Mouse (Mus musculus): ENCODE results near the gene Hsd17b12.

The Hsd17b12 gene

DNA sequence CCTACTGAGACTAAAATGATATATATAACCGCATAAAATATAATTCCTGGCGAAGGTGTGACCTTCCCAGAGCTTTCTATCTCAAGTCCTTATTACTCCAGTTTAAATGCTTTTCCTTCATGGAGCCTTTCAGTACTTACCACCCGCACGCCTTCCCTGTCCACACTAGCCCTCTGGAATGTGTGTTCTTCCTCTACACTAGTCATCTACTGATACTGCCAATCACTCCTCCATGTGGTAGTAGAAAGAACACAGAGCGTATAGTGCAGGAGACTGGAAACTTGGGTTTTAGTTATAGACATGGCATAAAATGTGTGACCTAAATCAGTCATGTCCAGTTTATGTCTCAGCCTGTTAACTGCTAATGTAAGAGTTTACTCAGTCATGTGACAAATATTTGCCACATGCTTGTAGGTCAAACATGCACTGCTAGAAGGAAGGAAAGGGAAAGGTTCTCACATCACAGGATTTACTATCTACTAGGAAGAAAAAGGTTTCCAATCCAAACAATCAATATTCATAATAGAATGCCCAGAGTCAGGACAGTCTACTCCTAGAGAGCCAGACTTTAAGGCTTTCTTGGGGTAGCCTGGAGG is 91.1 kb downstream of the Hsd17b12 start:
- DNase-seq, result no peak

DNA sequence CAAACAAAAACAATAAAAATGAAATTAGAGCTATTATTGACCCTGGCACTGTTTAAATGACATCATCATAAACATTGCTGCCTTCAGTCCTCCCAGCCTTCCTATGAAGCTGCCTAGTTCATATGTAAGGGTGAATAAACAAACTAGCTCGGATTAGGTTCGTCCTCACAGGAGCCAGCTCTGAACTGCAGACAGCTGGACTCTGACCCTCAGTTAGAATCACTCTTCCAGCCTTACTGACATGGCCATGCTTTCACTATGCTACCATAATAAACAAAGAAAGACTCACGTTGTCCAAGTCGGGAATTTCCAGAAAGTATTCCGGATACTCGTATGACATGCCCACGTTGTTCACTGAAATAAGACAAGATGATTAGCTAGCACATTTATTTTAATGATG is 91.6 kb downstream of the Hsd17b12 start:
- no peak for DNase-seq

DNA sequence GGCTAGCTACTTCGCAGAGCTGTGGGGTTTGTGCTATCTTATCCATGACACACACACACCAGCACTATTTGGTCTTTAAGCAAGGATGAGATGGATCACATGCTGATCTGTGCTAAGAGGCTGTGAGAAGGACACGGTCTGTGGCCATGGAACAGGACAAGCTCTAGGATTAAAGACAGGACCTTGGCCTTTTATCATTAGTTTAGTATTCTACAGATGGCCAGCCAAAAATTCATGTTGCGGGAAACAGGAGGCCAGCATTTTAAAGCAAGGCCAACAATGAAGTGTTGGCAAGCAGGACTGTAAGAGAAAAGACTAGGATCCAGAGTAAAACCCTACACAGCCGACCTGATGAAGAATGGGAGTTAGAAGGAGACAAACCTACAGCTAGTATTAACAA is 95.0 kb downstream of the Hsd17b12 start:
- no peak for DNase-seq

DNA sequence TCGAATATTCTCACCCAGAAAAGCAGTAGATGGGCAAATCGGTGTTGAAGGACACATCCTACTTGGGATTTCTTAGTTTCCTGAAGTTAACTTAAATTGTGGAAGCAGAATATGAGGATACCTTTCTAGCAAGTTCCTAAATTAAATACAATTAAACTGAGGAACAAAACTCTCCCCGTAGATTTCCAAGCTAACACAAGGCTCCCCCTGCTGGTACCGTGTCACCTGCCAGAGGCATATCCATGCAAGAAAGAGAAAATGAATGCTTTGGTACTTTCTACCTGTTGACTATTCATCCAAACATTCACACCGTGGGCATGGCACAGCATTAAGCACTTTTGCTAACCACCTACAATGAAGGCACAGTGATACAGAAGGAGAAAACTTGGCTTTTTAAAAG is 98.3 kb downstream of the Hsd17b12 start:
- DNase-seq, result peak; percentile 2

DNA sequence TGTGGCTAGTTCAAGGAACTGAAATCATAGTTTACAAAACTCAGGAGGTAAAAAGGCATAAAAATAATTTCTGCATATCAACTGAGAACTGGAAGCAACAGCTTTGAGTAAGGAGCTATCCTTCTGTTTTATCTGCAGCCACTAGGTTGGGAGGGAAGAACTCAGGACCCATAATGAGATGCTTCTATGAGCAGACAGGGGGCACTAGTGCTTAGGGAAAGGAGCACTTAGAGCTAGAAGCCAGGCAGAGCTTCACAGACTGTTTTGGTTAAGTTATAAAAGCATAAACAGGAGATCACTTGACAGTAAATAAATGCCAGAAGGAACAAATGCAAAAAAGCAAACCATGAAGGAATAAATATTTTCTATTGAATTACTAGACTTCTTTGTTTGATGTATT is 103.0 kb downstream of the Hsd17b12 start:
- peak; percentile 16 for DNase-seq

DNA sequence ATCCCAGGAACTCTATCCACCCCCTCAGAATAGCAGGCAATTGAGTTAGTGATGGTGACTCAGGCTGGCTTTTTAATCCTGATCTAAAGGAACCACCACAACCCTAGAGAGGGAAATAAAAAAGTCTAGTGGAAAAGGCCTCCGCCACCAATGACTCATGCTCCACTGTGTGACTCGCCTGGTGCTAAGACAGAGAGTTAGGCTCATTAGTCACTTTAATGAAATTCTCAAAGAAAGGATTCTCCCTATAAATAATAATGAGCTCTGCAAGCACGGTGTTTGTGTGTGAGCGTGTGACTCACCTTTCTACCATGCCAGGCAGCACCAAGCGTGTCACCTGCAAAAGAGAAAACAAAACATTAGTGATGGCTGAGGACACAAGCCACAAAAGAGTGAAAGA is 105.8 kb downstream of the Hsd17b12 start:
- no peak for DNase-seq

DNA sequence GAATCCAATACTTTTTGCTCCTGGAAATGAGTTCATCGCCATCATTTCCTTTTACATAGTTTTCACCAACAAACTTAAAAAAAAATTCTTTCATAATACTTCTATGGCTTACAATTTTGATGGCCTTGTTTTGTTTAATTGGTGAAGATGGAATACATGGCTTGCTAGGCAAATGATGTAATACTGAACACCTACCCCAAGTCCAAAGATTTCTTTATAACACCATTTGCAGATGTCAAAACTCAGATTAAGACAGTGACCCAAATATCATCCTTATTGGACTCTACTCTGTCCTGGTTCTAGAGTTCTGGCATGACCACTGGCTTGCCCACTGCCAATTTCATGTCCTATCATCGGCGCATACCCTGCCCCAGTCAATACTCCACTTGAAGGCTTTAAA is 106.9 kb downstream of the Hsd17b12 start:
- no peak for DNase-seq

DNA sequence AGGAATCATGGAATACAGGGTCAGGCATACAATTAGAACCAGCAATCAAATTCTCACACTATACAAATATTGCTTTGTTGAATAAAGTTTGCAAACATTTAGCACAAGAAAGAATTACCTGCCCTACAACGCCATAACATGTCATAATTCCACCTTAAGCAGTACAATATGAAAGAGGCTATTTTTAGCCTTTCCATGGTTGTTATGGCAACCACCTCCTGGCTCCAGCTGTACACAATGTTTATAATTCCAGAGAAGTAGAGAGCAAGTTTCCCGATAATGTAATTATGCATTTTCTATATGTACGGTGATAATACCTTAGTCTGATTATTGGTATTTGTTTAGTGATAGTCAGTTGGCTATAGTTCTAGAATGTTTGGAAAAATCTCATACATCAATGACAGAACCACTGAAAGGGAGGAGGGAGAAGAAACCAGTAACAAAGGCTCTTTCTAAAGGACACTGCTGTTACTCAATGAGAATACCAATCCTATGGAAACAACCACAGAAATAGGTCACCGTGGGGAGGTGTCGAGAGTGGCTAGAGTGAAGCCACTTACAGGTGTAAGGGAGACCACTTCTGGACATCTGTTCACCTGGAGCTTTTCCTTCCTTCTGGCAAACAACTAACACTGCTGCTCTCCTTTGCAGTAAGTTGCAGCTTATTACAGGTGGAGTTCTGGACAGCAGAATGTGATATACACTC is 108.1 kb downstream of the Hsd17b12 start:
- DNase-seq, result no peak

DNA sequence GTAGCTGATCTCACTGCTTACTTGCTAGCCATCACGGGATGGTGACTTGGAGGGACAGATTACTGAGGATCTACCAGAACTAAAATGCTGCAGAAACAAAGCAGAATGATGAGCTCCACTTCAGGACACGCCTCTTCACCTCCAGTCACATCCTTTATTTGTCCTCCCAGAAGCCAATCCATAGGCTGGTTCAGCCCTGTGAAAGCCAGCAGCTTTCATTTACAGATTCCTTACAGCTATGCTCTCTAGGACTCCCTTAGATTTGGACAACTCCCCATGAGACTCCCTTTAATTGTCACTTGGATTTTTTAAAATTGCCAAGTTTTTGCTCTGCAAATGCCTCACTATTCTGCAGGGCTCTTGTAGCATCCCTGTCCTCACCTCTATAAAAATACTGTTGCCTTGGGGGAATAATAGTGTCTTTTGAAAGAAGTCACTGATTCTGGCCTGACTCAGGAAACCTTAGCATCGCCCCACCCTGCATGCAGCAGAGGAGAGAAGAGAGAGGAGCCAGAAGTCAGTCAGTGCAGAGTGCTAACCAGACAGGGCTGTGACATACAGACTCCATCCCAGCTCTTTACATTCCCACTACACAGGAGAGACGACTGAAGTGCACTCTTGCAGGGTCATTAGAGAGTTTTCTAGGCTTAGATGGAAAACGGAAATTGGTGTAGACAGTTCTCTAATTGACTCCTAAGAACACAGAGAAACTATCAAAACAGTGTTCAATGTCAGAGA is 108.9 kb downstream of the Hsd17b12 start:
- no peak for DNase-seq

DNA sequence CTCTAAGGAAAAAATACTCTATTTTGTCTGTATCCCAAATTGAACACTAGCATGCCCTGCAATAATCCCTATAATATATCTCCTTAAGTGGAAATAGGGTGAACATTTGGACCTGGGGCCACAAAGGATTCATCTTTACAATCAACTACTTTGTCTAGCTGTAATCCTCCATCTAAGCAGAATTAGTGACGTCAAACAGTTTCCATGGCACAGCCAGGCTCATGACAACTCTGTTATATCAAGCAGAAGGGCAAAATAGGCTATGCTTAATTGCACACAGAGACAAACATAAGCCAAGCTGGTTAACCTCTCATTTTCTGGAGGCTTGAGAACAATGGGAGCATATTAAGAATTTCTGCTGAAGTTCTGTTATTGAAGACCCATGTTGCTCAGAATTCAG is 109.5 kb downstream of the Hsd17b12 start:
- no peak for DNase-seq

DNA sequence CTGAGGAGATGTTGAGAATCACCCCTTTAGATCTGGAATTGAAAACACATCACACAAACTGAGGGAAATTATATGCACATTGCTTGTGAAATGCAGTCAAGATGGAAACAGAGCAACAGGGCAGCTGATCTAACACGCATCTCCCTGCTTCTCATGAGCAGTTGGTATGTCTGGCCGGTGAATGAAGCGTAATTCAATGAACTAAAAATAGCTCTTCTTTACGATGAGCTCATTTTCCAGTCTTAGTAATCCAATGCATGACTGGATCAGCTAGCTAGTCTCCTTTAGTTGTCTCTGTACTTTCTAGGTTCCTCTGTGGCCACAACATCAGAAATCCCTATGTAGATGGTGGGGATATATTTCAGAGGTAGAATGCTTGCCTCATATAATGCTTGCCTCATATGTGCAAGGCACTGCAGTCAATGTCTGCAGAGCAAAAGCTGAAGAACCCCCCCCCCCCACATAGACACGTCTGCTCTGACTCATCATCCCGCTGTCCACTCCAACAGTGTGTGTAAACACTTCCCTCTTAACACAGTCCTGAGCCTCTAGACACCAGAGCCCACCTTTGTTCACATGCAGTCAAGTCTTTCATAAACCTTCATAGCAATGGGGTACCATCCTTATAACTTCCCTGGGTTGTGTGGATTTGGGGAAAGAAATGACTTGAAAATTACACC is 112.2 kb downstream of the Hsd17b12 start:
- no peak for DNase-seq

DNA sequence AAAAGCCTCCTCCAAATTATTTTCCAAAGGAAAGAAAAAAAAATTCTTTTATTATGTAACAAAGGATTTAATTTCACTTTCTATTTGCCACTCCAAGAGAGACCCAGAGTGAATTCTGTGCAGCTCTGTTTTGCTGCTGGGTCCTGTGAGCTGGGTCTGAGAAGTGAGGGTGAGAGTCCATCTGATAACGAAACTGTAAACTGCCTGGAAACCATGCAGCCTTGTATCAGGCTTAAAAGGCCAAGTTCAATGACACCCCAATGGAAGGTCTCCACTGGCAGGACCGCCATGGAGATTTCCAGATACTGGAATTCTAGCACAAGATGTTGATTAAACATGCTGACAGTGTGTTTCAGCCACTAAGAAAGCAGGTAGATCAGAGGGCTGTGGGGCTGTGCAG is 113.6 kb downstream of the Hsd17b12 start:
- no peak for DNase-seq

DNA sequence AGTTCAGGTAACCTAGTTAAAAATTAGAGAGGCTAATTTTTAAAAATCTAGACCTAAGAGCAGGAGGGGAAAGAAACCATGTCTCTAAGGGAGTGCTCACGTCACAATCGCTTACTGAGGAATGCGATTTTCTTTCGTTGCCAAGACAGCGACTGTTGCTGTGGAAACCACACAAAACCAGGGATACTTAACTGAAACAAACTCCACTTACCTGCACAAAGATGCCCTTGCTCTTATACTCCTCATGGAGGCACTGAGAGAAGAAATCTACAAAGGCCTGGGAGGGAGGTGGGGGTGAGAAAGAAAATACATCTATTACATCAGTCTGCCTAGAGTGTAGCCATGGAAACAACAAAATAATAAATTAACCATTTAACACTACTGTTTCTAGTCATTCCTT is 114.1 kb downstream of the Hsd17b12 start:
- no peak for DNase-seq

DNA sequence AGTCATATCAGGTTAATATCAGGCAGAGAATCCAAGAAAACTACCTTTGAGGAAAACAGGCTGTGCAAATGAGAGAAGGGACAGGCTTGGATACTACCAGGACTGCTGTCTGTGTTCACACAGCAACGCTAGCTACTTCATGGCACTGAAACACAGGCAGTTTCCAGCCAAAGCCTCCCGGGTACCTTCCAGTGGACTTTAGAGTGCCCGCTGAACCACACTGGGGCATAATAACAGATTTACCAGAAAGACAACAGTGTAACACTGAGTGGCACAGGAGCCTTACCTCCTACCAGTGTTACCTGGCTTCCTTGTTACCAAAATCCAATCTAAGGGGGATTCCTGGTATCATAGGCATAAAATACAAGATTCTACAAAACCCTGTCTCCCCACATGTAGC is 115.3 kb downstream of the Hsd17b12 start:
- no peak for DNase-seq

DNA sequence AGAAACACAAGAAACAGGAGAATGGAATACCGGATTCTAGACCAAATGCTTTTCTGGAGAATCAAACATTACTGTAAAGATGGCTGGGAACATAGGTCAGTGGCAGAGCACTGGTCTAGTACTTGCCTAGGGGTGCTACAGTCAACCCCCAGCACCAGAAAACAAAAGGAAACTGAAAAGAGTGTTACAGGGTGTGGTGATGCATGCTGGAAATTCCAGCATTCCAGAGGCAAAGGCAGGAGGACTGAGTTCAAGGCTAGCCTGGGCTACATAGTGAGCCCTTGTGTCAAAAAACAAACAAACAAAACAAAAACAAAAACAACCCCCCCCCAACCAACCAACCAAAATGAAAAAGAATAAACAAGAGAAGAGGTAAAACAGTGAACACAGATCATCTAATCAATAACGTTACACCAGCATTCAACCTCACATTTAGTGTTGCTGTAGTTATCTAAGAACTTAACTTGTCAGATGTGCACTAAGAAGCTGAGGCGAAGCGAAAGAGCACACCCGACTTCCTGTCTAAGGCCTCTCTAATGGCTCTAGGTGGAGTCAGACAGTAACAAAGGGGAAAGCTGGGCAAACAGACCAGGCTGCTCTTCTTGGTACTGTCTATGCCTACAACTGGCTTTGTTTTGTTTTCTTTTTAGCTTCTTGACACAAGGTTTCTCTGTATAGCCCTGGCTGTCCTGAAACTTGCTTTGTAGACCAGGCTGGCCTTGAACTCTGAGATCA is 117.2 kb downstream of the Hsd17b12 start:
- DNase-seq, result no peak

DNA sequence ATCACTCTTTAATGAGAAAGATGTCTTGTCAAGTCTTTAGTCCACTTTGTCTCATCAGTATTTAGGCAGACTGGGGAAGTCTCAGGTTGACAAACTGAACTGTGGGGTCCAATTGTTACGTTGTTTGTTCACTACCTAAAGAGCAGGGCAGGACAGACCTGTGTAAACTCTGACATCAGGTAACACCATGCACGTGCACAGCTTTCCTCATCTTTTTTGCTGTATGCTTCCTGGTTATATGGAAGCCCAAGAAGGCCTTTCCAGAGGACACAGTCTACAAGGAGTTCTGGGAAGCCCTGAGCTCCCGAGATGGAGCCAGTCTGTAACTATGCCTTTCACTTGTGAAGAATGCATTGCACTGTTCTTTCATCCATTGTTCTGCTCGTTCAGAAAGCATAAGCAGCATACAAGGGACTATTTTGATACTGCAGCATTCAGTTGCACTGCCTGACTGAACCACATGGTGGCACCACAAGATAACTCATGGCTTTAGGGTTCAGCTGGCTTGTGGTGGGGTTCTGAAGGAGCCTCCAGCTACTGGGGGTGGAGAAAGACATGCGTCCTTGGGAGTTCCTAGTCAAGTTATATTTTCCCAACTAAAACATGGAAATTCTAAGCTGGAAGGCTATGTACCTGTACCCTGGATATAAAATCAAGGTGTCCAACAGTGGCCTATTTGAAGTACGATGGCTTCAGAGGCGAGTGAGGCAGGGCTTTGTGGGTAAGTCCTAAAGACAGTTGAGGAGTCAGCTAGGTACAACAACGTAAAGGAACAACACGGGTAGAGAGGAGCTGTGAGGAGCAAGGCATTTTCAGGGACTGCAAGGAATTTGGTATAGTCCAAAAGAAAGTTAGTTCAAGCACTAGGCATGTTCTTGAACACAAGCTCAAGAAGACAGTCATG is 122.1 kb downstream of the Hsd17b12 start:
- peak; percentile 59 for DNase-seq

DNA sequence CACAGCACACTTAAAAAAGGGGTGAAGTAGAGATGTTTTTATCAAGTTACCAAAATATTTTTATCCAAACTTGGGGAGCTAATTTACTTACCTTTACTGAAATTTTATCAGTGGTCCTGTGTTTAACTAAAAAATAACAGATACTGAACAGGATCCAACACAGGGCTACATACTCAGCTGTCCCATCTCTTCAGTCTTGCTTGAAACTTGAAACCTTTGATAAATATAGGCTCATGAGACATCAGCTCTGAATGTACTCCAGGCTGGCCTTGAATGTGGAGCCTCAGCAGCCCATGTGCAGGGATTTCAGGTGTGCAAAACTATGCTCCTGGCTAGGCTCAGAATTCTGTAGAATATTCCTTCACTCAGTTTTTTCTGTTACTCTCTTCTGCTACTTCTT is 127.2 kb downstream of the Hsd17b12 start:
- DNase-seq, result no peak

DNA sequence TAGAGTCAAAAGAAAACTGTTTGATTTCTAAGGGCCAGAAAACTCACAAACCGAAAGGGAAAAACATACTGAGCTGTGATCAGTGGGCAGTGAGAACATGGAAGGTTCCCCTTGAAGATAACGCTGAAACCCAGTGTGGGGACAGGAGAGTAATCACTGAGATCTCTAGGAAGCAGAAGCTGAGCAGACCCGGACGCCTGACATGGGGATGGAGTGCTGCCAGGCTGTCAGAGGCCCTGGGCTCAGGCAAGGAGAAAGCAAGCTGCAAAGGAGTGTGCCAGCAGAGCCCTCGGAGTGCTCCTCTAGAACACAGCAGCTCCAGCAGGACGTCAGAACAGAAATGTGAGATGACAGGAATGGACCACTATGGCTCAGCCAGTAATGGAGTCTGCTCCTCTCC is 133.1 kb downstream of the Hsd17b12 start:
- DNase-seq, result no peak

DNA sequence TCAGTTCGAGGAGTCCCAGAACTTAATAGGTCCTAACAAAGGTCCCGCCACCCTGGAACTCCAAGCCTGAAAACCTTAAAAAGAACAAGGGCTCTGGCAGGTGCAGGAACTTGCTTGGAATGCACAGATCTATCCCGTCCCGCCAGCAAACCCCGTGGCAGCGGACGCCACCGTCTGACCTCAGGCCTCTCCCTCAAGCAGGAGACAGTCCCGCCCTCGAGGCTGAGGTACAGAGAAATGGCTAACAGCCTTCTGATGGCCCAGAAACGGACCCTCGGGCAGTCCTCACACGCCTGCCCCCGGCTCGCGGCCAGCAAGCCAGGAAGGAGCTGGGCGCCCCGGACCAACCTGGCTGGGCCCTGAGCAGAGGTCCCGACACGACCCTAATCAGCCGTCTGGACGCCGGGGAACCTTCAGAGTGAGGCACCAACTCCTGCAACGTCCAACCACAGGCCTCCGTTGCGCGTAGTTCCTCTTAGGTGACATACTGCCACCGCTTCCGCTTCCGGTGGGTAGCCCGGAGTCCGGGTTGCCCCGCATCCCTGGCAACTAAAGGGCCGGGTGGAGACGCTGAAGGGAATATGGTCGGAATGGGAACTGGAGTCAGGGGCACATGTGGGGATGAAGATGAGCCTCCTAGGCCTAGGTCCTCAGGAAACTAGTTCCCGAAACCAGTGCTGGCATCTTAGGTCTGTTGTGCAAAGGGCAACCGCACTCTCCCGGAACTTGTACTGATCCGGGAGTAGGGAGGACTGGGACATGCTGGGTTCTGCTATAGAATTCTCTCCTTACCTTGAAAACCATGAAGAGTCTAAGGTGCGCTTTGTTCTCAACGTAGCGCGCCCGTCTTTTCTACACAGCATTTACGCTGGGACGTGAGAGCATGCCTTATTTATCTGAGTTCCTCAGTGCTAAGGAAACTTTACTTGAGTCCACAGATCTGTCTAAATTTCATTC is 147.2 kb downstream of the Hsd17b12 start, which contains the start of gene Alkbh3:
Alkbh3 (minus strand) TSS at position 473 of the 957 bp plus-strand sequence.
- DNase-seq, result peak; percentile 91

DNA sequence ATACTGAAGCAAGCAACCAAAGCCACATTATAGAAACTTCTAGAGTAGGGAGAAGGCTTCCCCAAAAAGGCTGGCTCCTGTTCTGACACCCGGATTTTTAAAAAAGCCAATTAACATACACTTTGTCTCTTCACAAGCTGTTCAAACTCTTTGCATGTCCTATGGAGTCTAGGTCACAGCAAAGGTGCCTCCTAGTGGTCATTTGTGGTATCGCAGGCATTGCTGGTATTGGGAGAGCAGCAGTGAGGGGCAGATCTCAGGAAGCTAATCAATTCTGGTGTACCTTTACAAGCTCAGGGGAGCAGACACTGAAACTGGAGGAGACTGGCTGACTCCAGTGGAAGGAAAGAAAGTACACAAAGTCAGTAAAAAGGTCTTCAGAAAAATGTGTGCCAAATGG is 155.4 kb downstream of the Hsd17b12 start:
- peak; percentile 76 for DNase-seq

DNA sequence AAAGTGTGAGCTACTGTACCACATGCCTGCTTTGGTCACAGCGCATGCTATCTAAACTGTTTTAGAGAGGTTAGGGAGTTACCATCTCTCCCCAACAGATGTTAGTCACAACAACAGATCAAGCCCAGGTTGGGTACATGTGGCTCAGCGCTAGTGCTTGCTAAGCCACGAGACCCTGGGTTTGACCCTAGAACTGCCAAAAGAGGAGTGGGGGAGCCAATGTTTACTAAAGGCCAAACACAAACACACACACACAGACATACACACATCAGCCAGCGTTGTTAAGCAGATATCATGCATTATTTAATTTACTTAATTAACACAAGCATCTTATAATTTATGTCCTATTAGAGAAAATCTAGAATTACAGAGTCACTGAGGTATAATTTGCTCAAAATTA is 155.8 kb downstream of the Hsd17b12 start:
- DNase-seq, result no peak
